ENCODE assay signal across 22 mouse cellular contexts in genomic region chr2:138503866-138504380, GRCm38 (mm10).
DNase-seq lines count a peak whose midpoint lies in the region; ATAC-seq and TF ChIP-seq lines count a peak whose summit lies in the region.
"Had no signal": no experiment of that assay in that cellular context is flagged by ENCODE, and none has a peak within 500 bp of the region (broad histone marks: within the 10 kb centered on the region; RNA-seq: fewer than 3 reads in every experiment).

No protein-coding gene starts in this region.

- no peak overlapping the region for H3K4me3 ChIP-seq in hindbrain, embryonic 11.5 days (ENCODE audit: low read depth, low read length)
- no peak overlapping the region for H3K4me3 ChIP-seq in hindbrain, embryonic 14.5 days (replicated peaks; ENCODE audit: low read length)
- H3K4me3 ChIP-seq in embryonic fibroblast, embryonic 13.5 days (ENCODE audit: insufficient read depth, low read length), result no peak overlapping the region
- H3K4me3 ChIP-seq in midbrain, embryonic 14.5 days (replicated peaks; ENCODE audit: low read depth, low read length), result no peak overlapping the region
- H3K4me3 ChIP-seq: forebrain, embryonic 15.5 days; heart, embryonic 13.5 days; midbrain, embryonic 10.5 days; neural tube, embryonic 13.5 days had no signal

- H3K4me1 ChIP-seq in hindbrain, embryonic 11.5 days (replicated peaks; ENCODE audit: control insufficient read depth, insufficient read depth, low read length), result no peaks in the 10 kb centered on the region
- no peaks in the 10 kb centered on the region for H3K4me1 ChIP-seq in hindbrain, embryonic 14.5 days (replicated peaks; ENCODE audit: control insufficient read depth, insufficient read depth, low read length)
- no peaks in the 10 kb centered on the region for H3K4me1 ChIP-seq in embryonic fibroblast, embryonic 13.5 days (ENCODE audit: control insufficient read depth, insufficient read depth, low read length)
- no peaks in the 10 kb centered on the region for H3K4me1 ChIP-seq in midbrain, embryonic 14.5 days (ENCODE audit: control insufficient read depth, insufficient read depth, low read length)
- H3K4me1 ChIP-seq: forebrain, embryonic 15.5 days; heart, embryonic 13.5 days; midbrain, embryonic 10.5 days; neural tube, embryonic 13.5 days had no signal

- H3K27me3 ChIP-seq in hindbrain, embryonic 11.5 days (ENCODE audit: control insufficient read depth, insufficient read depth, low read length), result no peaks in the 10 kb centered on the region
- no peaks in the 10 kb centered on the region for H3K27me3 ChIP-seq in hindbrain, embryonic 14.5 days (ENCODE audit: control insufficient read depth, insufficient read depth, low read length)
- no peaks in the 10 kb centered on the region for H3K27me3 ChIP-seq in midbrain, embryonic 14.5 days (ENCODE audit: control insufficient read depth, insufficient read depth, low read length)
- H3K27me3 ChIP-seq: forebrain, embryonic 15.5 days; heart, embryonic 13.5 days; neural tube, embryonic 13.5 days had no signal

- ATAC-seq in hindbrain, embryonic 11.5 days (ENCODE audit: low FRiP score), result no peak
- no peak for ATAC-seq in hindbrain, embryonic 14.5 days (ENCODE audit: low FRiP score)
- ATAC-seq in midbrain, embryonic 14.5 days (ENCODE audit: low FRiP score, low TSS enrichment), result no peak
- ATAC-seq: forebrain, embryonic 15.5 days; liver, postnatal 0 days had no signal

- no peak for TF ChIP-seq CTCF in embryonic fibroblast, embryonic 13.5 days (IDR thresholded peaks at IDR 0.05; ENCODE audit: borderline replicate concordance, insufficient read depth, low read length)

- no peaks in the 10 kb centered on the region for H3K9me3 ChIP-seq in hindbrain, embryonic 11.5 days (ENCODE audit: control insufficient read depth, low read length)
- H3K9me3 ChIP-seq in hindbrain, embryonic 14.5 days (ENCODE audit: control insufficient read depth, low read length), result no peaks in the 10 kb centered on the region
- no peaks in the 10 kb centered on the region for H3K9me3 ChIP-seq in midbrain, embryonic 14.5 days (ENCODE audit: control insufficient read depth, low read length)
- H3K9me3 ChIP-seq: forebrain, embryonic 15.5 days; heart, embryonic 13.5 days; midbrain, embryonic 10.5 days; neural tube, embryonic 13.5 days had no signal

- H3K4me2 ChIP-seq in hindbrain, embryonic 11.5 days (replicated peaks; ENCODE audit: low read depth, low read length), result no peak overlapping the region
- no peak overlapping the region for H3K4me2 ChIP-seq in hindbrain, embryonic 14.5 days (replicated peaks)
- H3K4me2 ChIP-seq in midbrain, embryonic 14.5 days (ENCODE audit: low read length), result no peak overlapping the region
- H3K4me2 ChIP-seq: forebrain, embryonic 15.5 days; heart, embryonic 13.5 days; neural tube, embryonic 13.5 days had no signal

- DNase-seq in hindbrain, embryonic 11.5 days (ENCODE audit: low spot score), result peak; percentile 1
- DNase-seq in hindbrain, embryonic 14.5 days (ENCODE audit: low spot score), result no peak
- DNase-seq in urinary bladder, postnatal 25 days (ENCODE audit: low spot score), result peak; percentile 5
- DNase-seq in urinary bladder, postnatal 10 days (ENCODE audit: low spot score), result no peak
- no peak for DNase-seq in left cerebral cortex, adult 18-20 months (ENCODE audit: low spot score in 2 of 2)
- DNase-seq in heart, adult 8-10 months (ENCODE audit: low spot score), result no peak
- no peak for DNase-seq in midbrain, embryonic 14.5 days
- DNase-seq: B cell, adult 2 months; heart, postnatal 36 days; kidney, postnatal 10 days; layer of hippocampus, adult 9-11 months; liver; liver, postnatal 0 days; lung, postnatal 36 days; right cerebral cortex, postnatal 25 days; thymus, postnatal 14 days had no signal

- 86% methylated on average over 12 of the region's 12 CpGs for WGBS in hindbrain, embryonic 11.5 days
- WGBS in hindbrain, embryonic 14.5 days, result 89% methylated on average over 12 of the region's 12 CpGs
- WGBS in midbrain, embryonic 14.5 days, result 92% methylated on average over 12 of the region's 12 CpGs

- TF ChIP-seq POLR2A in embryonic fibroblast, embryonic 13.5 days (IDR thresholded peaks at IDR 0.05; ENCODE audit: low read depth, low read length), result no peak

- H3K27ac ChIP-seq in hindbrain, embryonic 11.5 days (ENCODE audit: low read depth, low read length), result no peak overlapping the region
- no peak overlapping the region for H3K27ac ChIP-seq in hindbrain, embryonic 14.5 days
- H3K27ac ChIP-seq in embryonic fibroblast, embryonic 13.5 days (ENCODE audit: insufficient read depth, low read length), result peak overlapping the region; percentile 69
- H3K27ac ChIP-seq in midbrain, embryonic 14.5 days (replicated peaks; ENCODE audit: low read depth, low read length), result no peak overlapping the region
- H3K27ac ChIP-seq: forebrain, embryonic 15.5 days; heart, embryonic 13.5 days; midbrain, embryonic 10.5 days; neural tube, embryonic 13.5 days; stomach, postnatal 0 days had no signal

- H3K9ac ChIP-seq in hindbrain, embryonic 11.5 days (ENCODE audit: low read depth, low read length), result no peak overlapping the region
- no peak overlapping the region for H3K9ac ChIP-seq in hindbrain, embryonic 14.5 days
- no peak overlapping the region for H3K9ac ChIP-seq in midbrain, embryonic 14.5 days (replicated peaks; ENCODE audit: low read length)
- H3K9ac ChIP-seq: forebrain, embryonic 15.5 days; heart, embryonic 13.5 days; liver, postnatal 0 days; neural tube, embryonic 13.5 days had no signal

- no peaks in the 10 kb centered on the region for H3K36me3 ChIP-seq in hindbrain, embryonic 11.5 days (ENCODE audit: control insufficient read depth, insufficient read depth, low read length)
- H3K36me3 ChIP-seq in hindbrain, embryonic 14.5 days (replicated peaks; ENCODE audit: control insufficient read depth, insufficient read depth), result no peaks in the 10 kb centered on the region
- H3K36me3 ChIP-seq in midbrain, embryonic 14.5 days (ENCODE audit: control insufficient read depth, insufficient read depth, low read length), result no peaks in the 10 kb centered on the region
- H3K36me3 ChIP-seq: forebrain, embryonic 15.5 days; heart, embryonic 13.5 days; midbrain, embryonic 10.5 days; neural tube, embryonic 13.5 days had no signal

Comparison
In these comparisons a context has a peak if more than half of its experiments do, and no peak if none do; other contexts are left out.
1. DNase-seq: peak in hindbrain, embryonic 11.5 days (single experiment) and urinary bladder, postnatal 25 days (single experiment); none in hindbrain, embryonic 14.5 days (single experiment), urinary bladder, postnatal 10 days (single experiment), left cerebral cortex, adult 18-20 months (0 of 2), heart, adult 8-10 months (single experiment) and midbrain, embryonic 14.5 days (single experiment).